Mouse (Mus musculus) brain, embryonic 14.5 days (tissue): ENCODE measurements around the gene Helb. TPM values are rescaled to one million over a fixed set of nuclear protein-coding genes. Genes with fewer than 3 reads are reported as not detected.
"Not testable (repeated sequence)": the region's sequence is repeated elsewhere in the genome, so short reads cannot be mapped to it uniquely, and the experiment has no call there.

Experiments used
- DNase-seq: peaks from one replicate; pipeline ENCODE4 v3.0.0-alpha.2; 2011; ENCODE audit warnings: low read depth
- CTCF ChIP-seq: fragments of 200-500 bp; IDR thresholded peaks from 2 replicates; pipeline ENCODE4 v1.5.1; 2012; ENCODE audit warnings: inconsistent platforms, mild to moderate bottlenecking, moderate library complexity, borderline replicate concordance; ENCODE audit not compliant: insufficient read depth, insufficient read length; ENCODE audit errors: extremely low read depth
- POLR2A ChIP-seq: fragments of 200-500 bp; IDR thresholded peaks from 2 replicates; pipeline ENCODE4 v1.6.1; 2012; ENCODE audit warnings: mild to moderate bottlenecking, inconsistent platforms, borderline replicate concordance; ENCODE audit not compliant: poor library complexity, insufficient read depth, insufficient read length, severe bottlenecking; ENCODE audit errors: extremely low read depth
- polyA plus RNA-seq: library from polyadenylated mRNA; depleted of rRNA; stranded (reverse); fragments of >200 nt; gene quantifications from 2 replicates; pipeline ENCODE4 v1.2.3, GENCODE M21; 2012

The Helb gene
- polyA plus RNA-seq, 1 experiment: 3.6 TPM

DNA sequence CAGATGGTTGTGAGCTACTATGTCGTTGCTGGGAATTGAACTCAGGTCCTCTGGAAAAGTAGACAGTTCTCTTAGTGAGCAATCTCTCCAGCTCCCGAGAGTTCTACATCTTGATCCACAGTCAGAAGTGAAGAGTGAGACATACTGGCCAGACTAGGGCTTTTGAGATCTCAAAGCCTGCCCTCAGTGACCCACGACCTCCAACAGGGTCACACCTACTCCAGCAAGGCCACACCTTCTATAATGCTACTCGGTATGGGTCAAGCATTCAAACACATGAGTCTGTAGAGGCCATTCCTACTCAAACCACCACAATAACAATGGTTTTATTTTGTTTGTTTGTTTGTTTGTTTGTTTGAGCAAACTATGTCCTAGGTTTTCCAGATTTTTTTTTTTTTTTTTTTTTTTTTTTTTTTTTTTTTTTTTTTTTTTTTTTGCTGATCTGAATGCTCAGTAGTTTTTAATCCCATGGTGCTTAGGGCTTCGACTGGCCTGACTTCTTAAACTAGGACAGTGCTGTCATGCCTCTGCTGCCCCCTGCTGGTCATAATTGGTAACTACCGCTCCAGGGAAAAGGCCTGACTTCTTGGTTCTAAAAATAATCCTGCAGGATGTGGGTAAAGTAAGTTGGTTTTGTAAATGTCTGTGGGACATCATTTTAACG is 12.1 kb upstream of the Helb start:
- DNase-seq: peak; percentile 91
- TF ChIP-seq POLR2A (no peak), CTCF (peak; percentile 87)

DNA sequence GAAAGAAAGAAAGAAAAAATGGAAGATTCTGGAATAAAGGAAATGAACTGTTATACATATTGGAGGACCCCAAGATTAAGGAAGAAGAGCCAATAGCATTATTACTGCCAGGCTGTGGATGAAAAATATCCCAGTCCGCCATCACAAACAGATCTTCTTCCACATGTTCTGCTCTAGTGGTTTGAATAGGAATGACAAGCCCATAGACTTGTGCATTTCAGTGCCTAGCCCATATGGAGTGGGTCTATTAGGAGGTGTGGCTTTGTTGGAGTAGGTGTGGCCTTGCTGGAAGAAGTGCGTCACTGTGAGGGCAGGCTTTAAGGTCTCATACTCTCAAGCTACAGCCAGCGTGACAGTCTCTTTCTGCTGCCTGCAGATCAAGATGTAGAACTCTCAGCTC is 10.9 kb upstream of the Helb start:
- no peak for DNase-seq
- TF ChIP-seq POLR2A: no peak

DNA sequence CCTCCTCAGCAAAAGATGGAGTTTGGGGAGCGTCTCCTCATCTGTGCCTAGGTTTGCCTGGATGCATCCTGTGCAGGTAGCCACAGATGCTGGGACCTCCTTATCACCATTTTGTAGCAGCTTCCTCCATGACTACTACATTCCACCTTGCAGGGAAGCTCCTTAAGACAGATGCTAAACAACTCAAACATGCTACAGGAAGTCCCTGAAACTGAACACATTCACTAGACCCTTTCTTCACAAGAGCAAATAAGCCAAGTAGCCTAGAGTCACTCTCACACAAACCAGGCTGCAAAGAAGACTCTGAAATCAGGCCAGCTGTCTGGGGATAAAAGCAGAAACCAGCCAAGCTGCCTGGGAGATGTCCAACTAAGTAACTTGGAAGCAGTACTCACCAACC is 2.5 kb upstream of the Helb start:
- TF ChIP-seq POLR2A (no peak), CTCF (no peak)
- DNase-seq: no peak

DNA sequence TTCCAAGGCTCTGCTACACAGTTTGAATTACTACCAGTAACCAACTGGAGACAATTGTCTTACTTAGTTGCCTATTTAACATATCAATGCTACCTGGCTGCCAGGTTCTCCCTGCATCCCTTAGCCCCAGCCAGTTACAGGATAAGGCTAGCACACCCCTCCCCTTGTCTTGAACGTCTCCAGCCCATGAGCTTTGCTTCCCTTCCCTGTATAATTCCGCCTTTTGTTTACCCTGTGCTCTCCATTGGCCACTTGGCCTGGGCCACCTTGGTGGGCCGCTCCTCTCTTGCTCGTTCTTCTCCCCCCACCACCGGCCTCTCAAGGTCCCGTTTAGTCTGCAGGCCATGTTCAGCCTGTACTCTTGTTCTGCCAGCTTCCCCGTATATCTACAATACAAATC is 1.7 kb upstream of the Helb start:
- DNase-seq: no peak

DNA sequence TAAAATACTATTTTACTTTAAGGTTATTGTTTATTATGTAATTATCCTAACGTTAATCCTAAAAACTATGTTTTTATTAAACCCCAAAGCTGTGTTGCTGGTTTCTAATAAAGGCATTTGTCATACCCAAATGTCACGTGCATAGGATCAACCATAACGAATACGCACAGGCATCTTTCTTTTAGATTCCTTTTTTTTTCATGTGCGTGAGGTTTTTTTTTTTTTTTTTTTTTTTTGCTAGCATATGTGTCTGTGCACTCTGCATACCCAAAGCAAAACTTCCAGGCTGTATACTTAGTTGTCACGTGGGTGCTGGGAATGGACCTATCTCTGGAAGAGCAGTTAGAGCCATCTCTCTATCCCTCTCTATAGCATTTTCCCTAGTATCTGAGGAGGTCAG is 1.2 kb upstream of the Helb start:
- DNase-seq: no peak
- no peak for TF ChIP-seq POLR2A
- no peak for TF ChIP-seq CTCF

More for the DNA sequence above, 1.7 kb upstream of the Helb start:
- no peak for TF ChIP-seq CTCF
- TF ChIP-seq POLR2A: no peak

DNA sequence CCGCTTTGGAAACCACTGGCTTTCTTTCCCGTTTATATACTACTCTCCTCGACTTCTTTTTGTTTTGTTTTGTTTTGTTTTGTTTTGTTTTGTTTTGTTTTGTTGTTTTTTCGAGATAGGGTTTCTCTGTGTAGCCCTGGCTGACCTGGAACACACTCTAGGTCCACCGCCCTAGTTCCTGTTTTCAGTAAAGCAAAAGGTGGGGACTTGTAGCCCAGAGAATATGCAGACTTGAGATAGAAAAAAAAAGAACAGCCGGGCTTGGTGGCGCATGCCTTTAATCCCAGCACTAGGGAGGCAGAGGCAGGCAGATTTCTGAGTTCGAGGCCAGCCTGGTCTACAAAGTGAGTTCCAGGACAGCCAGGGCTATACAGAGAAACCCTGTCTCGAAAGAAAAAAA is 695 bp upstream of the Helb start:
- not testable (repeated sequence) for DNase-seq

DNA sequence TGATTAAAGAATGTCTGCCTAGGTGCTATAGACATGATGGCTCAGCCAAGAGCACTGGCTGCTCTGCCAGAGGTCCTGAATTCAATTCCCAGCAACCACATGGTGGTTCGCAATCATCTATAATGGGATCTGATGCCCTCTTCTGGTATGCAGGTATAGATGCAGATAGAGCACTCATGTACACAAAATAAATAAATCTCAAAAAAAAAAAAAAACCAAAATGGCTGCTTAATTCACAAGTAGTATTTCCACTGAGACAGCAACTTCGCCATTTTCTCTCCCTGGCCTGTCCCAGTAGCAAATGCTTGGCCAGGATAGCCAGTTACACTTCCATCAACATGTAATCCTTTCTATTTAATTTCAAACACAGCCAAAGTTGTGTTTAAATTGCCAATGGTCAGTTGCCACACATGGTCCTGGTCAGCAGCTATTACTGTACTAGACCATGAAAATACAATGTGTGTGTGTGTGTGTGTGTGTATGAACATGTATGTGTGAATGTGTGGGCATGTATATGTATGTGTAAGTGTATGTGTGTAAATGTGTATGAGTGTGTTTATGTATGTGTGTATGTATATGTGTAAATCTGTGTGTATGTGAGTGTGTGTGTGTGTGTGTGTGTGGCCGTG is 982 bp downstream of the Helb start:
- no peak for DNase-seq
- no peak for TF ChIP-seq CTCF
- no peak for TF ChIP-seq POLR2A

DNA sequence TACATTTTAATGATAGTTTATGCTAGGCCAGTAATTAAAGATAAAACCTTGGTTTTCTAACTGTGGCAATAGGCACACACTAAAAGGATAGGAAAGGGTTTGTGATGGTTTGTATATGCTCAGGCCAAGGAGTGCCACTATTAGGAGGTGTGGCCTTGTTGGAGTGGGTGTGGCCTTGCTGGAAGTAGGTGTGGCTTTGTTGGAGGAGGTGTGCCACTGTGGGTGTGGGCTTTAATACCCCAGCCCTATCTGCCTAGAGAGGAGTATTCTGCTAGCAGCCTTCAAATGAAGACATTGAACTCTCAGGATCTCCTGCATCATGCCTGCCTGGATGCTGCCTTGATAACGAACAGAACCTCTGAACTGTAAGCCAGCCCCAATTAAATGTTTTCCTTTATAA is 12.0 kb downstream of the Helb start:
- TF ChIP-seq CTCF (no peak), POLR2A (no peak)
- DNase-seq: no peak

DNA sequence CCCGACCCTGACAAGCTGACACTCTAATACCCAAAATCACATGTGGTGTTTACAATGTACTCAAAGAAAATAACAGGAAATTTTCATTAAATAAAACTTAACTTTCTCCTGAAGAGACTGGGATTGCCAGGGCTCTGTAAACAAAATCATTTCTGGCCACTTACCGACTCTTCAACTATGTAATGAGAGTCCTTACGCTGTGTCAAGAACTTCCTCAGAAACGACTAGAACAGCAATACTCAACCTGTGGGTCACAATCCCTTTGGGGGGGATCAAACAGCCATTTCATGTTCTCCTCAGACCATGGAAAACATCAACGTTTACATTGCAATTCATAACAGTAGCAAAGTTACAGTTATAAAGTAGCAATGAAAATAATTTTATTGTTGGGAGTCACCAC is 15.2 kb downstream of the Helb start:
- TF ChIP-seq POLR2A (no peak), CTCF (no peak)
- DNase-seq: no peak

DNA sequence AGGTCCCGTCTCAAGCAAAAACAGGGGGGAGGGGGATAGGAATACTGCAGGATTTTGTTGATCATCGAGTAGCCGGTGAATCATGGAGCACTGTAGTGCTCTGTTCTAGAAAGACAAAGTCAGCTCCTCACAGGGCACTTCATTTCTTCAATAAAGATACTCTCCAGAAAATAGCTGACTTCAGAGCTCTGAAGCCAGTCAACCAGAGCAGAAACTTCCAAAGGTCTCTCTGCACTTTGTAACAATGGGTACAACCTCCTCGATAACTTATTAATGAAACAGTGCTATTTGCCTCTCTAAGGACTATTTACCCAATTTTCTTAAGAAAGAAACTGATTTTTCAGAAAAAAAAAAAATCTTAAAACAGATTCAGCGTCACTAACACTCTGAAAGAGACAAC is 17.1 kb downstream of the Helb start:
- DNase-seq: no peak
- TF ChIP-seq CTCF: no peak
- no peak for TF ChIP-seq POLR2A

DNA sequence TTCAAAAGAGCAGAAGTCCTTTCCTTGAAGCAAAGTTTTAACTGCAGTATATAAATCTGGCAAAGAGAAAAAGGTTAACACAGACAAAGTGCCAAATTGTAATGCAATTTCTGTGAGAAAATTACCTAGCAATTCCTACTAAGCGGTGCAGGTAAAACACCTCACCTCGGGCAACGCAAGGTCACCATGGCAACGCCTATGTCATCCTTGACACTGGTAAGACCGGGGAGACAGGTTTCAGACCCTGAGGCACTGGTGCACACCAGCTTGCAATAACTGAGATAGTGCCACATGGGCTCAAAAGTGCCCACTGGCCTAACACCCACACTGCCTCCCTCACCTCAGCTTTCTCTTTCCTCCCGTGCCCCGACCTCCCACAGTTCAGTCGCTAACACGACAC is 17.7 kb downstream of the Helb start:
- DNase-seq: no peak

DNA sequence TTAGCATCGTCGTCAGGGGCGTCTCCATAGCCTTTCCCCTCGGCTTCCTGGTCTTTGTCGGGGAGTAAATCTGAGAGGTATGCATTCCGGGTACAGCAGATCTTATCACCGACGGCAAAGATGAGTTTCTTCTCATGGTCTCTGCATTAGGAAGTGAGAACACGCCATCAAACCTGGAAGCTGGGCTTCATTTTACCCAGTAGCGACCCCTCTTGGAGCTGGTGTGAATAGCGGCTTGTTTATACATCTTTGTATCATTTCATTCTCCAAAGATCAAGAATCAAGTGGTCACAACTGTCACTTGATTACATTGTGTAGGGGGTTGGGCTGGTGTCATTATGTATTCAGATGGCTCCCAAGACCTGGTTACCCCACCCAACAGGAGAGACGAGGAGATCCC is 20.2 kb downstream of the Helb start:
- DNase-seq: no peak
- TF ChIP-seq POLR2A (no peak), CTCF (no peak)

More for the DNA sequence above, 17.7 kb downstream of the Helb start:
- no peak for TF ChIP-seq CTCF
- no peak for TF ChIP-seq POLR2A
